Mouse (Mus musculus) stomach, embryonic 16.5 days (tissue): ENCODE measurements at regions not wholly inside any gene's neighbourhood (a gene's known extent, or its start where the extent isn't known, plus 50 kb on each side); places are given as distances from the start of the nearest gene placed in this dataset.
"Not testable (repeated sequence)": the region's sequence is repeated elsewhere in the genome, so short reads cannot be mapped to it uniquely, and the experiment has no call there.

ENCODE experiments used
- ATAC-seq: fragments of 200-750 bp; cut with Nextera tagmentation; 2 replicates; pipeline ENCODE4 v1.8.0; 2017; ENCODE audit warnings: moderate number of reproducible peaks, moderate TSS enrichment; ENCODE audit not compliant: insufficient read depth, low FRiP score
- H3K27ac ChIP-seq: fragments of 300-500 bp; sonication (generic); 2 replicates; pipeline ENCODE4 v1.5.1; 2014; ENCODE audit warnings: low read length
- H3K27me3 ChIP-seq: fragments of 300-500 bp; sonication (generic); 2 replicates; pipeline ENCODE4 v1.6.1; 2014; ENCODE audit warnings: low read length, control low read depth, mixed read lengths; ENCODE audit not compliant: control insufficient read depth, insufficient read depth
- H3K36me3 ChIP-seq: fragments of 300-500 bp; sonication (generic); 2 replicates; pipeline ENCODE4 v1.6.1; 2014; ENCODE audit warnings: low read length; ENCODE audit not compliant: control insufficient read depth, insufficient read depth
- H3K4me1 ChIP-seq: fragments of 300-500 bp; sonication (generic); 2 replicates; pipeline ENCODE4 v1.6.1; 2014; ENCODE audit warnings: low read length, control low read depth, mixed read lengths; ENCODE audit not compliant: control insufficient read depth, insufficient read depth
- H3K4me2 ChIP-seq: fragments of 300-500 bp; sonication (generic); 2 replicates; pipeline ENCODE4 v1.6.1; 2014; ENCODE audit warnings: low read depth, low read length, mixed read lengths
- H3K4me3 ChIP-seq: fragments of 300-500 bp; sonication (generic); replicated peaks from 2 replicates; pipeline ENCODE4 v1.5.1; 2014; ENCODE audit warnings: mild to moderate bottlenecking, low read length
- H3K9ac ChIP-seq: fragments of 300-500 bp; sonication (generic); 2 replicates; pipeline ENCODE4 v1.6.1; 2014; ENCODE audit warnings: low read length
- H3K9me3 ChIP-seq: fragments of 300-500 bp; sonication (generic); replicated peaks from 2 replicates; pipeline ENCODE4 v1.6.1; 2016; ENCODE audit warnings: low read length, control low read depth; ENCODE audit not compliant: control insufficient read depth
- WGBS: fragments of 180-500 bp; shearing (Covaris S2); extraction: QIAGEN DNeasy Blood & Tissue Kit; methylation state at CpG from one replicate; pipeline ENCODE4 v1.1.7; 2014; 5-methylcytosine and 5-hydroxymethylcytosine counted together

GRCm38 (mm10) chr14:108709101-108709631, 204.8 kb downstream of the Slitrk1 start:
- H3K27me3 ChIP-seq: no peaks in the 10 kb centered on the region
- H3K9me3 ChIP-seq: no peaks in the 10 kb centered on the region
- H3K9ac ChIP-seq: no peak overlapping the region
- H3K36me3 ChIP-seq: no peaks in the 10 kb centered on the region
- H3K4me2 ChIP-seq: no peak overlapping the region
- H3K4me1 ChIP-seq: no peaks in the 10 kb centered on the region
- no peak for ATAC-seq
- H3K27ac ChIP-seq: no peak overlapping the region
- H3K4me3 ChIP-seq: no peak overlapping the region

GRCm38 (mm10) chr14:108704662-108705061, 209.3 kb downstream of the Slitrk1 start:
- ATAC-seq, H3K4me2 ChIP-seq, H3K4me1 ChIP-seq, H3K27me3 ChIP-seq, H3K27ac ChIP-seq, H3K4me3 ChIP-seq, H3K9me3 ChIP-seq, H3K36me3 ChIP-seq, H3K9ac ChIP-seq: not testable (repeated sequence)
- WGBS: 80% methylated on average over 5 of the region's 5 CpGs

GRCm38 (mm10) chr14:108664864-108665263, 249.1 kb downstream of the Slitrk1 start:
- Histone ChIP-seq H3K9me3 (no peaks in the 10 kb centered on the region), H3K9ac (no peak overlapping the region), H3K36me3 (no peaks in the 10 kb centered on the region), H3K4me3 (no peak overlapping the region), H3K4me1 (no peaks in the 10 kb centered on the region), H3K4me2 (no peak overlapping the region), H3K27me3 (no peaks in the 10 kb centered on the region), H3K27ac (no peak overlapping the region)
- no peak for ATAC-seq
- WGBS: 80% methylated on average over 6 of the region's 6 CpGs

- Histone ChIP-seq H3K4me3 (no peak overlapping the region), H3K9ac (no peak overlapping the region), H3K4me1 (no peaks in the 10 kb centered on the region), H3K27me3 (no peaks in the 10 kb centered on the region), H3K9me3 (no peaks in the 10 kb centered on the region), H3K4me2 (no peak overlapping the region), H3K27ac (no peak overlapping the region), H3K36me3 (no peaks in the 10 kb centered on the region)
- 79% methylated on average over 2 of the region's 2 CpGs for WGBS
- no peak for ATAC-seq
Measured at GRCm38 (mm10) chr14:108638291-108638690, 275.7 kb downstream of the Slitrk1 start.

- WGBS: 72% methylated on average over 2 of the region's 2 CpGs
- no peak for ATAC-seq
- H3K4me2 ChIP-seq: no peak overlapping the region
- no peak overlapping the region for H3K9ac ChIP-seq
- H3K27me3 ChIP-seq: no peaks in the 10 kb centered on the region
- H3K4me1 ChIP-seq: no peaks in the 10 kb centered on the region
- H3K36me3 ChIP-seq: no peaks in the 10 kb centered on the region
- no peaks in the 10 kb centered on the region for H3K9me3 ChIP-seq
- H3K27ac ChIP-seq: no peak overlapping the region
- H3K4me3 ChIP-seq: no peak overlapping the region
Measured at GRCm38 (mm10) chr14:108635266-108635665, 278.7 kb downstream of the Slitrk1 start.

- no peaks in the 10 kb centered on the region for H3K4me1 ChIP-seq
- ATAC-seq: no peak
- 83% methylated on average over 1 of the region's 1 CpGs for WGBS
Measured at GRCm38 (mm10) chr14:108610028-108610427, 303.9 kb downstream of the Slitrk1 start.

More at GRCm38 (mm10) chr14:108610028-108610427, 303.9 kb downstream of the Slitrk1 start:
- H3K4me2 ChIP-seq: no peak overlapping the region
- H3K27ac ChIP-seq: no peak overlapping the region
- no peaks in the 10 kb centered on the region for H3K36me3 ChIP-seq
- H3K9me3 ChIP-seq: no peaks in the 10 kb centered on the region
- H3K9ac ChIP-seq: no peak overlapping the region
- H3K4me3 ChIP-seq: no peak overlapping the region
- no peaks in the 10 kb centered on the region for H3K27me3 ChIP-seq
